Mouse (Mus musculus) forebrain, postnatal 0 days (tissue): ENCODE measurements around the gene Fcgr3. TPM values are rescaled to one million over a fixed set of nuclear protein-coding genes. Genes with fewer than 3 reads are reported as not detected.
"Not testable (repeated sequence)": the region's sequence is repeated elsewhere in the genome, so short reads cannot be mapped to it uniquely, and the experiment has no call there.

ENCODE experiments used
- ATAC-seq: fragments of 200-750 bp; cut with Nextera tagmentation; 2 replicates; pipeline ENCODE4 v1.8.0; 2017; ENCODE audit warnings: mild to moderate bottlenecking, moderate library complexity
- DNase-seq: peaks from one replicate; pipeline ENCODE4 v3.0.0-alpha.2; 2015
- H3K27ac ChIP-seq: fragments of 300-500 bp; sonication (generic); 2 replicates; pipeline ENCODE4 v1.5.1; 2014; ENCODE audit warnings: low read depth, mild to moderate bottlenecking, antibody characterized with exemption, low read length, moderate library complexity, mixed read lengths
- H3K27me3 ChIP-seq: fragments of 300-500 bp; sonication (generic); 2 replicates; pipeline ENCODE4 v1.6.1; 2014; ENCODE audit warnings: mild to moderate bottlenecking, low read length, mixed read lengths; ENCODE audit not compliant: insufficient read depth
- H3K36me3 ChIP-seq: fragments of 300-500 bp; sonication (generic); 2 replicates; pipeline ENCODE4 v1.6.1; 2014; ENCODE audit warnings: mild to moderate bottlenecking, moderate library complexity; ENCODE audit not compliant: insufficient read depth
- H3K4me1 ChIP-seq: fragments of 300-500 bp; sonication (generic); 2 replicates; pipeline ENCODE4 v1.6.1; 2014; ENCODE audit warnings: antibody characterized with exemption; ENCODE audit not compliant: insufficient read depth
- H3K4me2 ChIP-seq: fragments of 300-500 bp; sonication (generic); 2 replicates; pipeline ENCODE4 v1.6.1; 2014; ENCODE audit warnings: low read depth, mild to moderate bottlenecking, moderate library complexity
- H3K4me3 ChIP-seq: fragments of 300-500 bp; sonication (generic); 2 replicates; pipeline ENCODE4 v1.5.1; 2014; ENCODE audit warnings: low read depth, low read length, mixed read lengths
- H3K9ac ChIP-seq: fragments of 300-500 bp; sonication (generic); 2 replicates; pipeline ENCODE4 v1.6.1; 2014; ENCODE audit warnings: mild to moderate bottlenecking
- H3K9me3 ChIP-seq: fragments of 300-500 bp; sonication (generic); 2 replicates; pipeline ENCODE4 v1.6.1; 2016; ENCODE audit warnings: low read length
- CTCF ChIP-seq: sonication (generic); IDR thresholded peaks from 2 replicates; pipeline ENCODE4 v1.5.1; 2016; ENCODE audit warnings: antibody characterized with exemption, control low read depth, low read depth
- WGBS: fragments of 180-500 bp; shearing (Covaris S2); extraction: QIAGEN DNeasy Blood & Tissue Kit; methylation state at CpG from one replicate; pipeline ENCODE4 v1.1.7; 2014; 5-methylcytosine and 5-hydroxymethylcytosine counted together
- polyA plus RNA-seq: library from polyadenylated mRNA; unstranded; fragments of >200 nt; fragmentation: Nextera tagmentation; extraction: Ambion mirVana; gene quantifications from 2 replicates; pipeline ENCODE4 v1.2.1, GENCODE M21; 2015
- total RNA-seq: library from RNA; depleted of rRNA; stranded (reverse); fragments of >200 nt; gene quantifications from 2 replicates; pipeline ENCODE4 v1.2.3, GENCODE M21; 2014; rRNA removed

Gene Fcgr3
- total RNA-seq, result 13.5 and 14.9 TPM in 2 replicates
- 13.9 and 14.6 TPM in 2 replicates for polyA plus RNA-seq

DNA sequence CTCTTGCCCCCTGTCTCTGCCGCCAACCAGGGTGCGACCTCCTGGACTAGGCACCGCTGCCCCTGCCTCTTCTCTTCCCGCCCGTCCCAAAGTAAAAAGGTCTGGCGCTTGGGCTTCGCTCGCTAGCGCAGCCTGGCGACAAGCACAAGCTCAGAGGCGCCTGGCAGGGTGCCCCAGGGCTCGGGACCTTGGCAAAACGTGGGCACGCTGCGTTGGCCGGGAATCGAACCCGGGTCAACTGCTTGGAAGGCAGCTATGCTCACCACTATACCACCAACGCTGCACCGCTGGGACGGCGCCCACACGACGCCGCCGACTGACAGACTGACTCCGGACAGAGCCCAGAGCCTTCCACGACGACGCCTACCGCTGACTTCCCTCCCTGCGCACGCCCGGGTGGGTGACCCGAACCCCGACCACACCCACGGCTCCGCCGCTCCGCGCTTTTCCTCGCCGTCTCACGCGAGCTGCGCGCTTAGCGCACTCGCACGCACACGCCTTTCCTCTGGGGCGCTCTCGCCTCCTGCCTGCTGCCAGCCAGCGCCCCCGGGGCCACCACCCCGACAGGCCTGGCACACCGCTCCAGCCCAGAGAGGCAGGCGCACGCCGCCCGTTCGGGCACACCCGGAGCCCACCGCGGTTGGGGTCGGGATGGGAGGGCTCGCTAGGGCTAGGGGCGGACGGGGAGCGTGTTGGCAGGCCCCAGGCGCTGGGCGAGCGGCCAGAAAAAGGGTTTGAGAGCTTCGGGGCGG is at the start of gene Fcgr3:
Gene Fcgr3, minus strand, starts transcription at position 445 of the 752 bp plus-strand sequence.
- peak; percentile 57 for TF ChIP-seq CTCF

DNA sequence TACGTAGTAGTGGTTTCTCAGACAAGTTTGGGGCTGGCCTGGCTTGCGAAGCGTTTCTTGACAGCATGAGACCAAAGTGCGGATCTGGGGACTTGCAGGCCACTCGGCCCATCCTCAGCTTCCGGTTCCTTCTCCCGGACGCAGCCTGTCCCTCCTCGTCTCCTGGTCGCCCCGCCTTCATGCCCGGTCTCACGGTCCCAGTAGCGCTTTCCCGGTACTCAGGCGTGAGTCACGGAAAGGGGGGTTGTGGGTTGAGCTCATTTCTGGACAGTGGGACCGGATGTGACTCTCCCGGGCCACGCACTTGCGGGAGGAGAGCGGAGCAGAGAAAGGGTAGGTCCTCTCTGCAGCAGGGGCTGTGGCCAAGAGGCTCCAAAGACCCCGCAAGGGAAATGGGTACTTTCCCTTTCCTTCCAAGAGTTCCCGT is 49.2 kb upstream of the Fcgr3 start, which contains the start of gene Cfap126:
Gene Cfap126, plus strand, starts transcription at position 46 of the 427 bp plus-strand sequence.
- H3K27ac ChIP-seq, result peak within 1 kb of the TSS; percentile 21; the same call in 1 of the 2 replicates
- WGBS, result under 1% methylated on average over 24 of the region's 24 CpGs

More for the DNA sequence above, at the start of gene Fcgr3:
- WGBS, result 3% methylated on average over 37 of the region's 75 CpGs
- Histone ChIP-seq H3K4me2 (peak within 1 kb of the TSS; percentile 47), H3K4me3 (peak within 1 kb of the TSS; percentile 35), H3K27me3 (peaks cover 15% of the 10 kb centered on the region)
- not testable (repeated sequence) for H3K9ac ChIP-seq, H3K9me3 ChIP-seq, H3K4me1 ChIP-seq, H3K27ac ChIP-seq, H3K36me3 ChIP-seq
- DNase-seq (peak; percentile 76), ATAC-seq (peak; percentile 66)

DNA sequence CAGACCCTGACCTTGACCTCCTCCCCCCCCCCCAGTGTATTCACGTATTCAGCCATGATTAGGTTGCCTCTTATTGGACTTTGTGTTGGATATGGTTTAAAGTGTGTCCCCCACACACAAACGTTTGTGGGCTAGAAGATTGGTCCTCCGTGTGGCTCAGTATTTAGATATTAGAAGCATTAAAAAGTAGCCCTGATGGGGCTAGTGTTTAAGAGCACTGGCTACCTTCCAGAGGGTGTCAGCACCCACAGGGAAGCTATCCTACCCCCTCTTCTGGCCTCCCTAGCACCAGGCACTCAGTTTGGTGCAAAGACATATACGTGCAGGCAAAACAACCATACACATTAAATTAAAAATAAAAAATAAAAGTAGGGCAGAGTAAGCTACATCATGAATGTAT is 48.3 kb upstream of the Fcgr3 start:
- DNase-seq, result no peak
- Histone ChIP-seq H3K4me2 (no peak overlapping the region), H3K9ac (no peak overlapping the region), H3K9me3 (no peaks in the 10 kb centered on the region), H3K4me1 (0 out of 2 replicates have a peak, but pooled peaks cover 7% of the 10 kb centered on the region), H3K27ac (no peak overlapping the region), H3K27me3 (no peaks in the 10 kb centered on the region), H3K36me3 (no peaks in the 10 kb centered on the region), H3K4me3 (no peak overlapping the region)
- ATAC-seq, result no peak
- no peak for TF ChIP-seq CTCF
- 81% methylated on average over 4 of the region's 4 CpGs for WGBS

More for the DNA sequence above, 49.2 kb upstream of the Fcgr3 start, which contains the start of gene Cfap126:
- 0 out of 2 replicates have a peak, but pooled peaks cover 7% of the 10 kb centered on the region for H3K4me1 ChIP-seq
- DNase-seq, result peak; percentile 29
- no peaks in the 10 kb centered on the region for H3K27me3 ChIP-seq
- peak within 1 kb of the TSS; percentile 41 for H3K4me3 ChIP-seq
- no peak for TF ChIP-seq CTCF
- no peak for ATAC-seq
- peak within 1 kb of the TSS; percentile 78 for H3K4me2 ChIP-seq
- H3K36me3 ChIP-seq, result no peaks in the 10 kb centered on the region
- peak within 1 kb of the TSS; percentile 47 for H3K9ac ChIP-seq
- no peaks in the 10 kb centered on the region for H3K9me3 ChIP-seq

DNA sequence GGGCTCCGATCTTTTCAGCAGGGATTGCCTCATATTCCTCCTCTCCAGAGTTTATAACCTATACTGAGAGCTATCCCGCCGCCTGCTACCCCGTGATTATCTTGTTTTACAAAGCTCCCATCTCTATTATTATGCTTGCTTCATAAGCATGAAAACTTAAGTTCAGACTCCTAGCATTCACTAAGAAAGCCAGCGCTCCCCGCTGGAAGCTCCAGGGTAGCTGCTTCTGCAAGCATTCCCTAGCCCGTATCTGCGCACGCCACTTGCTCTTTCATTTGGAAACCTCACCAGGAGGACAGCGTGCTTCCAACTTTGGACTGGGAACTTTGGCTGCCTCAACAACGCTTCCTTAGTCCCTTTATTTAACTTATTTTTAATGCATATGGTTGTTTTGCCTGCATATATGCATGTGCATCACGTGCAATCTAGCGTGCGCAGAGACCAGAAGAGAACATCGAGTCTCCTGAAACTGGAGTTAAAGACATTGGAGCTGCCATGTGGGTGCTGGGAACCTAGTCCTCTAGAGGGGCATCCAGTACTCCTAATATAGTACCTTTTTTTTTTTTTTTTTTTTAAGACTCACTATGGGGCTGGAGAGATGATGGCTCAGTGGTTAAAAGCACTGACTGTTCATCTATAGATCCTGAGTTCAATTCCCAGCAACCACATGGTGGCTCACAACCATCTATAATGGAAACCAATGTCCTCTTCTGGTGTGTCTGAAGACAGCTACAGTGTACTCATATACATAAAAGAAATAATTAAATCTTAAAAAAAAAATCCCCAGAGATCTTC is 47.2 kb upstream of the Fcgr3 start:
- WGBS, result 2% methylated on average over 15 of the region's 15 CpGs
- Histone ChIP-seq H3K4me3 (peak overlapping the region; percentile 52), H3K36me3 (no peaks in the 10 kb centered on the region), H3K9me3 (no peaks in the 10 kb centered on the region), H3K9ac (0 out of 2 replicates have a peak overlapping the region, but pooled peaks have one; percentile 6), H3K27ac (no peak overlapping the region), H3K27me3 (no peaks in the 10 kb centered on the region), H3K4me2 (peak overlapping the region; percentile 57), H3K4me1 (0 out of 2 replicates have a peak, but pooled peaks cover 7% of the 10 kb centered on the region)
- DNase-seq (peak; percentile 63), ATAC-seq (peak; percentile 4; the same call in 1 of the 2 replicates)
- no peak for TF ChIP-seq CTCF

DNA sequence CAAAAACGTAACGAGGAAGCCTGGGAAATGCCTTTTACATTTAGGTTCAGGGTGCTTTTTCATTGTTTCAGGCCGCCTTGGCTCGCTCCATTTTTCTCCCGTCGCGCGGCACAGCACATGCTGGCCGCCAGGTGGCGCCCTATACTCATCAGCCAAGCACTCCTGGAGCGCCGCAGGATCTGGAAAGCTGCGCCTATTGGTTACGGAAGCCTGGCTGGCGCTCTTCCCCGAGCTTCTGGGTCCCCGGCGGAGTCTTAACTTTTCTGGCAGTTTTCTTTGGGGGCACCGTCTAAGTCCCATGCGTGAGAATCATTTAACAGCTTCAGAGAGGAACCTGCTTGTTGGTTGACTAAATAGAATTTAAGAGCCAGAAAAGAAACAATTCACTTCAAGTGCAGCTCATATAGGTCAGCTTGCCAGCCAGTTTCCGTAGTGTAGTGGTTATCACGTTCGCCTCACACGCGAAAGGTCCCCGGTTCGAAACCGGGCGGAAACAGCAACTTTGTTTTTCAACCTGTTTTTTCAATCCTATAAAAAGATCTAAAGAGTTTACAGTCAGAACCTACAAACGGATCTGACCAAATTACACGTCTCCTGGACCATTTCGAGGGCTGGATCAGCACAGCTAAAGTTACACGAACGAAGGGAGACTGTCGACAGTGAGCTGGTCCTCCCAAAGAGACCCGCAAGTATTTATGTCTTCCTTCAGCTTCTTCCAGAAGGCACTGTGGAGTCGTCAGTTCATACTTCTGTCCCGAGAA is 46.5 kb upstream of the Fcgr3 start:
- H3K9me3 ChIP-seq, result no peaks in the 10 kb centered on the region
- no peaks in the 10 kb centered on the region for H3K27me3 ChIP-seq
- peak overlapping the region; percentile 80 for H3K27ac ChIP-seq
- H3K36me3 ChIP-seq, result no peaks in the 10 kb centered on the region
- WGBS, result under 1% methylated on average over 38 of the region's 38 CpGs
- H3K4me3 ChIP-seq, result peak overlapping the region; percentile 52
- peak; percentile 99 for DNase-seq
- peak overlapping the region; percentile 57 for H3K4me2 ChIP-seq
- H3K9ac ChIP-seq, result peak overlapping the region; percentile 52
- 0 out of 2 replicates have a peak, but pooled peaks cover 7% of the 10 kb centered on the region for H3K4me1 ChIP-seq
- ATAC-seq, result peak; percentile 96
- peak; percentile 98 for TF ChIP-seq CTCF

DNA sequence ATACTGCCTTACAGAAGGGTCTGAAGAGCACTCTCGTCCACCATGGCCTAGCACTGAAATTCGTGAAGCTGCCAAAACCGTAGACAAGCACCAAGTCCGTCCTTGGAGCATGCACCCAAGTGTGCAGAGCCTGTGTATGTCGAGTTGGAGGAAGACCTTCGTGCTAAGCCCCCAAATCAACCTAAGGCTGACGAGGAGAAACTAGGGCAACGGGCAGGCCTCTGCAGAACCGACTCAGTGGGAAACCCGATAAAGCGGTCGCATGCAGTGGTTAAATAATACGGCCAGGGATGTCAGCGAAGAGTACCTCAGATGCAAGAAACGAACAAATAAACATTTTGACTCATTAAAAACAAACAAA is 45.9 kb upstream of the Fcgr3 start:
- ATAC-seq (peak; percentile 69), DNase-seq (no peak)
- Histone ChIP-seq H3K36me3 (no peaks in the 10 kb centered on the region), H3K9ac (peak overlapping the region; percentile 52), H3K4me3 (peak overlapping the region; percentile 52), H3K4me1 (0 out of 2 replicates have a peak, but pooled peaks cover 7% of the 10 kb centered on the region), H3K27ac (peak overlapping the region; percentile 80), H3K9me3 (no peaks in the 10 kb centered on the region), H3K27me3 (no peaks in the 10 kb centered on the region), H3K4me2 (peak overlapping the region; percentile 57)
- no peak for TF ChIP-seq CTCF
- 7% methylated on average over 15 of the region's 15 CpGs for WGBS
